Comparison of ENCODE assay signal across 29 mouse cellular contexts in the genomic region with DNA sequence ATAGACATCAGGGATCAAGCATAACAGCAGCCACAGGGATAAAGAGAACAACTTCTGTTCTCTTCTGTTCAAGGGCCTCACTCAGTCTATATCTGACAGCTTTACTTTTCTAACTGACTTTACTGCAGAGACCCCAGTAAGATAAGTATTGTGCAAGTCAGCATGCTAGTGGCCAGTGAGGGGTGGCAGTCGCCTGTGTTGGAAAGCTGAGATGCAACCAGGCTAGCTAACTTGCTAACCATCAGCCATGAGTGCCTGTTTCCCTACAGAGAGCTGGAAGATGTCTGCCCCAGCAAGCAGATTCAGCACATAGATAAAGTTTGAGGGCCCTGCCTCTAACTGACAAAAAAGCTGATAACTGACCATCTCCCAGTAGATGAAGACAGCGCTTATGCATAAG. TPM values are rescaled to one million over a fixed set of nuclear protein-coding genes. Genes with fewer than 3 reads are reported as not detected.
DNase-seq lines count a peak whose midpoint lies in the region; ATAC-seq and TF ChIP-seq lines count a peak whose summit lies in the region.
"Had no signal": no experiment of that assay in that cellular context is flagged by ENCODE, and none has a peak within 500 bp of the region (broad histone marks: within the 10 kb centered on the region; RNA-seq: fewer than 3 reads in every experiment).

No protein-coding gene starts in this region.

- H3K36me3 ChIP-seq in liver, embryonic 11.5 days (ENCODE audit: control insufficient read depth, insufficient read depth, low read length) = no peaks in the 10 kb centered on the region
- peaks cover 0 to 22% of the 10 kb centered on the region in 2 experiments for H3K36me3 ChIP-seq in CH12.LX (replicated peaks in 1 of 2; ENCODE audit: control insufficient read depth in 1 of 2, insufficient read depth in 1 of 2, low read length in 1 of 2)
- H3K36me3 ChIP-seq in liver, postnatal 0 days (replicated peaks; ENCODE audit: insufficient read depth, low read length) = no peaks in the 10 kb centered on the region
- no peaks in the 10 kb centered on the region for H3K36me3 ChIP-seq in forebrain, embryonic 15.5 days
- H3K36me3 ChIP-seq: hindbrain, embryonic 12.5 days; midbrain, embryonic 13.5 days; stomach, embryonic 15.5 days had no signal

- TF ChIP-seq RAD21 in CH12.LX (IDR thresholded peaks at IDR 0.05; ENCODE audit: low read depth, low read length) = no peak

- H3K9ac ChIP-seq in liver, embryonic 11.5 days (ENCODE audit: low read depth, low read length) = no peak overlapping the region
- peak overlapping the region; percentile 7; the same call in 1 of the 2 replicates for H3K9ac ChIP-seq in CH12.LX (ENCODE audit: insufficient read depth, low read depth)
- H3K9ac ChIP-seq in liver, postnatal 0 days (replicated peaks) = no peak overlapping the region
- H3K9ac ChIP-seq in forebrain, embryonic 15.5 days (replicated peaks) = no peak overlapping the region
- H3K9ac ChIP-seq: hindbrain, embryonic 12.5 days; lung, embryonic 14.5 days; midbrain, embryonic 13.5 days; neural tube, embryonic 13.5 days; stomach, embryonic 15.5 days had no signal

- H3K4me3 ChIP-seq in liver, embryonic 11.5 days (ENCODE audit: low read depth, low read length) = no peak overlapping the region
- peak overlapping the region; percentile 40 to 56 (median 42) for H3K4me3 ChIP-seq in CH12.LX (replicated peaks in 1 of 3; ENCODE audit: low read depth in 2 of 3, low read length in 2 of 3, poor library complexity in 1 of 3)
- H3K4me3 ChIP-seq in liver, postnatal 0 days (ENCODE audit: low read depth, low read length) = no peak overlapping the region
- no peak overlapping the region for H3K4me3 ChIP-seq in forebrain, embryonic 15.5 days
- H3K4me3 ChIP-seq: hindbrain, embryonic 12.5 days; midbrain, embryonic 13.5 days; neural tube, embryonic 13.5 days; stomach, embryonic 15.5 days had no signal

- H3K27me3 ChIP-seq in liver, embryonic 11.5 days (replicated peaks; ENCODE audit: control insufficient read depth, insufficient read depth, low read length) = no peaks in the 10 kb centered on the region
- no peaks in the 10 kb centered on the region for H3K27me3 ChIP-seq in CH12.LX (replicated peaks)
- no peaks in the 10 kb centered on the region for H3K27me3 ChIP-seq in liver, postnatal 0 days (ENCODE audit: insufficient read depth, low read length)
- no peaks in the 10 kb centered on the region for H3K27me3 ChIP-seq in forebrain, embryonic 15.5 days
- H3K27me3 ChIP-seq: hindbrain, embryonic 12.5 days; midbrain, embryonic 13.5 days; neural tube, embryonic 13.5 days; stomach, embryonic 15.5 days had no signal

- dilution Hi-C loops in CH12.LX (cut with MboI; ENCODE audit: extremely low pct_ligation_motif_present, extremely low pct_unique_long_range_greater_than_20kb, low sequenced_read_pairs) = no loop called here

- no peak for TF ChIP-seq EP300 in CH12.LX (IDR thresholded peaks at IDR 0.05; ENCODE audit: low read length)
- no peak for TF ChIP-seq EP300 in liver, postnatal 0 days (IDR thresholded peaks at IDR 0.05; ENCODE audit: low read depth)

- no peak overlapping the region for H3K27ac ChIP-seq in liver, embryonic 11.5 days (ENCODE audit: low read depth, low read length)
- no peak overlapping the region for H3K27ac ChIP-seq in CH12.LX (ENCODE audit: insufficient read depth, low read depth)
- H3K27ac ChIP-seq in liver, postnatal 0 days (ENCODE audit: low read depth) = no peak overlapping the region
- no peak overlapping the region for H3K27ac ChIP-seq in forebrain, embryonic 15.5 days (replicated peaks)
- H3K27ac ChIP-seq: hindbrain, embryonic 12.5 days; hindbrain, postnatal 0 days; kidney, postnatal 0 days; midbrain, embryonic 13.5 days; neural tube, embryonic 13.5 days; stomach, embryonic 15.5 days had no signal

- in situ Hi-C loops in CH12.LX (cut with MboI; ENCODE audit: low pct_ligation_motif_present, low pct_unique_long_range_greater_than_20kb, low sequenced_read_pairs) = loop anchor here (25.0 kb wide), 1 partner anchor 442 kb away; no protein-coding TSS in a partner anchor

- ATAC-seq in liver, embryonic 11.5 days (replicated peaks; ENCODE audit: low FRiP score) = peak; percentile 37; the same call in 1 of the 2 replicates
- ATAC-seq in liver, postnatal 0 days = no peak
- no peak for ATAC-seq in forebrain, embryonic 15.5 days (replicated peaks)
- ATAC-seq: forebrain, embryonic 14.5 days; hindbrain, postnatal 0 days; intestine, embryonic 16.5 days; midbrain, embryonic 13.5 days had no signal

- WGBS in liver, embryonic 11.5 days = 48% methylated on average over 2 of the region's 2 CpGs
- WGBS in liver, postnatal 0 days (ENCODE audit: insufficient replicate concordance) = 49% methylated on average over 2 of the region's 2 CpGs
- WGBS in forebrain, embryonic 15.5 days = 87% methylated on average over 2 of the region's 2 CpGs

- H3K9me3 ChIP-seq in liver, embryonic 11.5 days (ENCODE audit: control insufficient read depth, low read length) = no peaks in the 10 kb centered on the region
- no peaks in the 10 kb centered on the region for H3K9me3 ChIP-seq in CH12.LX (replicated peaks; ENCODE audit: low read length)
- H3K9me3 ChIP-seq in liver, postnatal 0 days (ENCODE audit: low read length) = no peaks in the 10 kb centered on the region
- H3K9me3 ChIP-seq in forebrain, embryonic 15.5 days = no peaks in the 10 kb centered on the region
- H3K9me3 ChIP-seq: hindbrain, embryonic 12.5 days; midbrain, embryonic 13.5 days; neural tube, embryonic 13.5 days; stomach, embryonic 15.5 days had no signal

- no peak for TF ChIP-seq CTCF in CH12.LX (conservative IDR thresholded peaks at IDR 0.05 in 1 of 2, IDR thresholded peaks at IDR 0.05 in 1 of 2; ENCODE audit: low read depth in 2 of 2, low read length in 2 of 2)
- no peak for TF ChIP-seq CTCF in liver, postnatal 0 days (IDR thresholded peaks at IDR 0.05; ENCODE audit: low read depth)

- H3K4me2 ChIP-seq in liver, embryonic 11.5 days = peak overlapping the region; percentile 35; the same call in 1 of the 2 replicates
- H3K4me2 ChIP-seq in CH12.LX (ENCODE audit: insufficient read depth, low read depth, poor library complexity, severe bottlenecking) = peak overlapping the region; percentile 31
- peak overlapping the region; percentile 38; the same call in 1 of the 2 replicates for H3K4me2 ChIP-seq in liver, postnatal 0 days (ENCODE audit: low read depth, low read length)
- H3K4me2 ChIP-seq in forebrain, embryonic 15.5 days (replicated peaks) = no peak overlapping the region
- H3K4me2 ChIP-seq: hindbrain, embryonic 12.5 days; lung, embryonic 14.5 days; midbrain, embryonic 13.5 days; neural tube, embryonic 13.5 days; stomach, embryonic 15.5 days had no signal

- TF ChIP-seq POLR2A in CH12.LX (IDR thresholded peaks at IDR 0.05; ENCODE audit: low read depth, low read length) = no peak

- H3K79me2 ChIP-seq in CH12.LX (replicated peaks; ENCODE audit: control insufficient read depth, extremely low read depth, insufficient read depth, poor library complexity, severe bottlenecking) = no peaks in the 10 kb centered on the region

- peaks cover 15% of the 10 kb centered on the region for H3K4me1 ChIP-seq in liver, embryonic 11.5 days (replicated peaks; ENCODE audit: control insufficient read depth, insufficient read depth, low read length)
- peaks cover 0 to 43% of the 10 kb centered on the region in 2 experiments; a peak in 2 of 4 replicates for H3K4me1 ChIP-seq in CH12.LX (ENCODE audit: control insufficient read depth in 1 of 2, insufficient read depth in 2 of 2)
- peaks cover 6% of the 10 kb centered on the region for H3K4me1 ChIP-seq in liver, postnatal 0 days (ENCODE audit: insufficient read depth)
- H3K4me1 ChIP-seq in forebrain, embryonic 15.5 days = no peaks in the 10 kb centered on the region
- H3K4me1 ChIP-seq: hindbrain, embryonic 12.5 days; midbrain, embryonic 13.5 days; neural tube, embryonic 13.5 days; stomach, embryonic 15.5 days had no signal

- DNase-seq in liver, embryonic 11.5 days (ENCODE audit: low spot score) = no peak
- no peak for DNase-seq in liver
- DNase-seq in CH12.LX (ENCODE audit: extremely low read depth) = no peak
- DNase-seq in induced T-regulatory cell, adult 2 months (ENCODE audit: low read depth) = peak; percentile 23
- DNase-seq in liver, postnatal 0 days = no peak
- no peak for DNase-seq in thymus, postnatal 4 days
- DNase-seq: adrenal gland, adult 8-10 months; cerebellum, adult 11 months; cerebellum, adult 9-10 months; cerebellum, postnatal 36 days; gastrocnemius, postnatal 36 days; heart, postnatal 14 days; kidney, adult 8-10 months; kidney, postnatal 4 days; left cerebral cortex, postnatal 4 days; lung, embryonic 14.5 days; lung, postnatal 14 days had no signal

TF ChIP-seq in CH12.LX, 34 proteins besides CTCF, POLR2A, EP300 and RAD21:
- no peak for TF ChIP-seq NELFE (IDR thresholded peaks at IDR 0.05; ENCODE audit: low read depth, low read length)

RNA-seq across cellular contexts. Expression of a gene that starts 0.5 kb away (rescaled TPM):
- 3.7 and 4.2 TPM in 2 replicates for polyA plus RNA-seq in liver, embryonic 11.5 days (2014; fragmentation: Nextera tagmentation; extraction: Ambion mirVana)
- total RNA-seq in CH12.LX (2012; rRNA removed) (12.8 and 15.9 TPM in 2 replicates), CH12.LX (2014; rRNA removed) (30.7 and 31.7 TPM in 2 replicates)
- 42.0 and 48.8 TPM in 2 replicates for polyA plus RNA-seq in CH12.LX (2012; ENCODE audit: insufficient read length, low read depth)
- polyA plus RNA-seq in liver, postnatal 0 days (2015; fragmentation: Nextera tagmentation; extraction: Ambion mirVana) = 7.5 and 8.2 TPM in 2 replicates
- polyA plus RNA-seq in forebrain, embryonic 15.5 days (2015; fragmentation: Nextera tagmentation; extraction: Ambion mirVana) = 0.64 TPM in 1 of 2 replicates, not detected in the other
- total RNA-seq: gastrocnemius, adult 18-20 months; gastrocnemius, postnatal 36 days; heart, adult 8-10 months; heart, postnatal 14 days; left cerebral cortex, postnatal 4 days had no signal
- polyA plus RNA-seq: forebrain, embryonic 14.5 days; heart, embryonic 14.5 days; hindbrain, postnatal 0 days had no signal

RNA-seq across cellular contexts. Expression of a gene that starts 37.6 kb away (rescaled TPM):
- 35.0 and 38.9 TPM in 2 replicates for polyA plus RNA-seq in liver, embryonic 11.5 days (2014; fragmentation: Nextera tagmentation; extraction: Ambion mirVana)
- total RNA-seq in CH12.LX (2012; rRNA removed) (24.5 and 29.0 TPM in 2 replicates), CH12.LX (2014; rRNA removed) (35.6 and 39.3 TPM in 2 replicates)
- polyA plus RNA-seq in CH12.LX (2012; ENCODE audit: insufficient read length, low read depth) = 25.8 and 29.3 TPM in 2 replicates
- polyA plus RNA-seq in liver, postnatal 0 days (2015; fragmentation: Nextera tagmentation; extraction: Ambion mirVana) = 38.4 and 46.0 TPM in 2 replicates
- polyA plus RNA-seq in forebrain, embryonic 15.5 days (2015; fragmentation: Nextera tagmentation; extraction: Ambion mirVana) = 40.9 and 41.0 TPM in 2 replicates

Comparison
In these comparisons a context has a peak if more than half of its experiments do, and no peak if none do; other contexts are left out.
1. H3K4me3 ChIP-seq: peak in CH12.LX (3 of 3); none in liver, embryonic 11.5 days (single experiment), liver, postnatal 0 days (single experiment) and forebrain, embryonic 15.5 days (single experiment).